Mouse (Mus musculus) hematopoietic stem cell, adult 5-6 weeks (primary cell): ENCODE measurements around the gene Cnot11. TPM values are rescaled to one million over a fixed set of nuclear protein-coding genes. Genes with fewer than 3 reads are reported as not detected.
A peak's percentile ranks its signal among the peaks of the same experiment; 100 is the strongest.

ENCODE experiments used
- ATAC-seq, 2 experiments: fragments of 125-278 bp in 1 of 2; replicated peaks in 1 of 2; 2 replicates each; pipeline ENCODE4 v1.8.0; 2016 to 2017; ENCODE audit warnings: inconsistent platforms in 2 of 2, mild to moderate bottlenecking in 2 of 2, moderate number of reproducible peaks in 2 of 2, low read depth in 1 of 2, moderate TSS enrichment in 1 of 2; ENCODE audit not compliant: low FRiP score in 2 of 2, poor library complexity in 2 of 2, severe bottlenecking in 2 of 2, insufficient read depth in 1 of 2, low TSS enrichment in 1 of 2
- total RNA-seq: library from RNA; stranded (forward); fragments of 172-1452, 232-1000 nt; gene quantifications from 2 replicates; pipeline ENCODE4 v1.2.3, GENCODE M21; 2017

Cnot11 gene
- total RNA-seq, 1 experiment from 2014 or later: 46.1 TPM

DNA sequence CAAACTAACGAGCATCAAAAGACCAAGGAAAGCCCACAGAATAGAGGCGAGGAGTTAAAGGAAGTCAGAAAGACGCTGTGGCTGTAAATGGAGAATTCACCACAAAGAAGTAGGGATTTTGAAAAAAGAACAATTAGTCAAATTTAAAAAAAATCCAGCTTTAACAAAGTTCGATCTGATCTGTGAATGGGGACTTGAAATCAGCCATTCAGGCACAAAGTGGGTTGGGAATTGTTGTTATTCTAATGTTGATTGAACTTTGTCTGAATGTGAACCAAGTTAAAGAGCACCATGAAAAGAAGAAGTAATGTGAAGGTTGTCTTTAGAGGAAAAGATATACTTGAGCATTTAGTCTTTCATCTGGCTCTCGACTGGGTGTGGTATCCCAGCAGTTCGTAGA lies 6.5 kb upstream of the Cnot11 start:
- ATAC-seq: no peak

DNA sequence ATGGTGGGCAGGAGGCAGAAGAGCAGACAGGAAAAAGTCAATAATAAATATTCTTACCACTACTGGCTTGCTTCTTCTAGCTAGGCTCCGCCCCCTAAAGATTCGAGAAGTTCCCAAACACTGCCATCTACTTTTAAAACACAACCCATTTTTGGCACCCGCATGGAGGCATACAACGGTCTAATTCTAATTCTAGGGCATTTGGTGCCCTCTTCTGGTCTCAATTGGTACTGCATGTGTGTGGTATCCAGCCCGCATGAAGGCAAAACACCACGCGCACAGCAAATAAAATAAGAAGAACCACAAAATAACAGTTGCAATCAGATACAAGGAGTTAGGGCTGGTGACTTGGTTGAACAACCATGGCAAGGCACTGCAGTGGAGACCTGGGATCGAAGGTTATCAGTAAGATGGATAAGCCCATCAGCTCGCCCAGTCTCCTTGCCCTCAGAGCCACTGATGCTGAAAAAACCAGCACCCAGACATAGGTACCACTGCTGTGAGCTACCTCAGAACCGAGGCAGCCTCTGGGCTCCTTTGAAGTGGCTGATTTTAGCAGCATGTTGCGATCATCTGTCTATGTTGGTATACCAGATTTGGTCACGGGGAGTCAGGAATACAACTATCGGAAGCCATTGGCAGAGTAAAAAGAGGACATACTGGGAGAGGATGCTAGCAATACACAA lies 4.4 kb upstream of the Cnot11 start:
- peak; percentile 47 to 50; a peak in 3 of 4 replicates for ATAC-seq

GRCm38 (mm10) chr1:39531036-39531435 lies 3.8 kb upstream of the Cnot11 start:
- no peak for ATAC-seq

- no peak for ATAC-seq
Observed at GRCm38 (mm10) chr1:39533917-39534316, 875 bp upstream of the Cnot11 start.

GRCm38 (mm10) chr1:39535515-39536311 lies 921 bp downstream of the Cnot11 start:
- ATAC-seq: peak; percentile 95 to 97

- no peak for ATAC-seq
Observed at GRCm38 (mm10) chr1:39536701-39537100, 1.9 kb downstream of the Cnot11 start.

DNA sequence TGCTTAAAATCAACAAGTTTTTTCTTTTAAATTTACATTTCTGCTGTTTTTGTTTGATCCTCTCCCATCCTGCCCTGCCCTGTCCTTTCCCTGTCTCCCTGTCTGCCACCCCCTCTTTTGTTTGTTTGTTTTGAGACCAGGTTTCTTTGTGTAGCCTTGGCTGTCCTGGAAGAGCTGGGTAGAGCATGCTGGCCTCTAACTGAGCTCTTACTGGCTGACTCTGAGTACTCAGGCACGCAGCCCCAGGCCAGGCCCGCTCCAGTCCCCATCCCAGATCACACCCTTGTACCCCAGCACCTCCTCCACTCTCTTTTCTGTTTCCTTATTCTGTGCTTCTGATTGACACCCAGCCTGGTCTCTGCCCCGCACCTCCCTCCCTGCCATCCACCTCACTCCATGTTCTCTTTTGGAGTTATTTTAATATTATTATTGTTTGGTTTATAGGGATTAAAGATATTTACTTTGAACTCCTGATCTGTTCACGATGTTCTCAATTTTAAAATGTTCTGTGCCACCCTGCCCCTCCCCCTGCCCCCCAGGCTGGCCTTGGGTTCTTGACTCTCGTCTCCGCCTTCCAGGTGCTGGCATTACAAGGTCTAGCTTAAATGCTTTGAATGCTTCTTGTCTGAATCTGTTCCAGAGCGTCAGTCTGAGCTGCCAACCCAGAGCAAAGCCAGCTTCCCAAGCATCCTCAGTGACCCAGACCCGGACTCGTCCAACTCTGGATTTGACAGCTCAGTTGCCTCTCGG lies 3.0 kb downstream of the Cnot11 start:
- no peak for ATAC-seq

GRCm38 (mm10) chr1:39540592-39540991 lies 5.8 kb downstream of the Cnot11 start:
- ATAC-seq: no peak

DNA sequence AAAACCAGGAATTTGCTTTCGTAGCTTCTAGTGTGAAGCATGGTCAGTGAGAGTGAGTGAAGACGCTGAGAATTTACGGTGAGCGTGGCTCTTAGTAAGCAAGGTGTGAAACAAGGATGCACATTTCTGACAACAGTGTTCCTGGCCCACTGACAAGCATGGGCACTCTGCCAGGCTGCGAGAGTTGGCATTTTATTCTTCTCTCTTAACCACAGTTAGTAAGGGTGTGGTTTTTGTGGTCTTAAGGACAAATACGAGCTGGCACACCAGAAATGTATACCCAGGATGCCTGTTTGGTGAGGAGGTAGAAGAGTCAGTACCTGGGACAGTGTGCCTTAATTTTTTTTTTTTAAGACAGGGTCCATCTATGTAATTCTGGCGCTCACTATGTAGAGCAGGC lies 10.8 kb downstream of the Cnot11 start:
- ATAC-seq: peak; percentile 53 to 62

- ATAC-seq: no peak
Observed at GRCm38 (mm10) chr1:39546160-39546866, 11.5 kb downstream of the Cnot11 start.

GRCm38 (mm10) chr1:39547238-39547637 lies 12.4 kb downstream of the Cnot11 start:
- ATAC-seq: no peak

DNA sequence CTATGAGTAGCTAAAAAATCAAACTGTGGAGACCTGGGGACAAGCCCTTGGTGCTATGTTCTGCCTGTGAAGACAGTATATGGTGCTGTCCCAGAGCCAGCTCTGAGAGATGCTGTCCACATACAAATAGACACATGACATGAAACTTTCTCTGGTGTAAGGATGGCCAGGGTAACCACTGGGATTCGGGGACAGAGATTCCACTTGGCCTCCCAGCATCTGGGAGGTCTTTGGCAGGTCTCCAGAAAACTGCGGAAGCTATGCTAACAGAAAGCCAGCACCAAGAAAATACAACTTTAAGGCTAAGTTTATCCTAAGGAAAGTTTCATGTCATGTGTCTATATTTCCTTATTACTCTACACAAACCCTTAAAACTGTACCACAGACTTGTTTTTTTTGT lies 15.0 kb downstream of the Cnot11 start:
- no peak for ATAC-seq

- ATAC-seq: no peak
Observed at GRCm38 (mm10) chr1:39555556-39556415, 21.0 kb downstream of the Cnot11 start.

GRCm38 (mm10) chr1:39559009-39559408 lies 24.2 kb downstream of the Cnot11 start:
- no peak for ATAC-seq

DNA sequence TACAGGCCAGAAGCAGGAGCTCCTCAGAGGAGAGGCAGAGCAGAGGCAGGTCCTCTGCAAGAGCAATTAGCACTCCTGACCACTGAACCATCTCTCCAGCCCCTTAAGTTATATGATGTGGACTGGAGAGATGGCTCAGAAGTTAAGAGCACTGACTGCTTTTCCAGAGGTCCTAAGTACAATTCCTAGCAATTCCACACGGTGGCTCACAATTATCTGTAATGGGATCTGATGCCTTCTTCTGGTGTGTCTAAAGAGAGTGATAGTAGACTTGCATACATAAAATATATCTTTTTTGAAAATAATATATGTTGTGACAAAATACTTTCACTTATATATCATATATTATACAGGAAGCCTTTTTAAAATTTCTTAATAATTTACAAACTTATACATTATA lies 27.1 kb downstream of the Cnot11 start:
- no peak for ATAC-seq

- ATAC-seq: no peak
Observed at GRCm38 (mm10) chr1:39563161-39563560, 28.4 kb downstream of the Cnot11 start.

GRCm38 (mm10) chr1:39564603-39565002 lies 29.8 kb downstream of the Cnot11 start:
- ATAC-seq: no peak
